Mouse (Mus musculus): ENCODE data around the gene Ccnh. TPM values are rescaled to one million over a fixed set of nuclear protein-coding genes. Genes with fewer than 3 reads are reported as not detected.

Gene Ccnh
- polyA plus RNA-seq, 1 experiment from 2014 or later, result 78.8 TPM

- DNase-seq (ENCODE audit: low spot score) (no peak), ATAC-seq (replicated peaks; ENCODE audit: low FRiP score, low TSS enrichment, low read depth) (no peak)
- WGBS, result 65% methylated on average over 2 of the region's 2 CpGs
These were observed 18.3 kb downstream of the Ccnh start for GRCm38 (mm10) chr13:85207493-85207892.

GRCm38 (mm10) chr13:85208656-85209055 is 19.4 kb downstream of the Ccnh start:
- WGBS, result 92% methylated on average over 6 of the region's 6 CpGs
- no peak for DNase-seq (ENCODE audit: low spot score)
- Histone ChIP-seq H3K4me1 (replicated peaks; ENCODE audit: control insufficient read depth, insufficient read depth, low read length) (no peaks in the 10 kb centered on the region), H3K27me3 (replicated peaks; ENCODE audit: control insufficient read depth, insufficient read depth, low read length) (no peaks in the 10 kb centered on the region), H3K4me3 (ENCODE audit: low read depth, low read length) (no peak overlapping the region), H3K9me3 (ENCODE audit: control insufficient read depth, low read length) (no peaks in the 10 kb centered on the region), H3K4me2 (ENCODE audit: low read length) (no peak overlapping the region), H3K36me3 (ENCODE audit: control insufficient read depth, insufficient read depth, low read length) (peaks cover 41% of the 10 kb centered on the region), H3K27ac (ENCODE audit: low read depth) (no peak overlapping the region), H3K9ac (ENCODE audit: low read length) (no peak overlapping the region)
- no peak for ATAC-seq (replicated peaks; ENCODE audit: low FRiP score, low TSS enrichment, low read depth)

More at GRCm38 (mm10) chr13:85207493-85207892, 18.3 kb downstream of the Ccnh start:
- no peaks in the 10 kb centered on the region for H3K27me3 ChIP-seq (replicated peaks; ENCODE audit: control insufficient read depth, insufficient read depth, low read length)
- no peak overlapping the region for H3K27ac ChIP-seq (ENCODE audit: low read depth)
- no peaks in the 10 kb centered on the region for H3K9me3 ChIP-seq (ENCODE audit: control insufficient read depth, low read length)
- no peak overlapping the region for H3K4me3 ChIP-seq (ENCODE audit: low read depth, low read length)
- no peaks in the 10 kb centered on the region for H3K4me1 ChIP-seq (replicated peaks; ENCODE audit: control insufficient read depth, insufficient read depth, low read length)
- no peak overlapping the region for H3K9ac ChIP-seq (ENCODE audit: low read length)
- H3K36me3 ChIP-seq (ENCODE audit: control insufficient read depth, insufficient read depth, low read length), result peaks cover 39% of the 10 kb centered on the region
- no peak overlapping the region for H3K4me2 ChIP-seq (ENCODE audit: low read length)

- Histone ChIP-seq H3K4me3 (ENCODE audit: low read depth, low read length) (no peak overlapping the region), H3K36me3 (ENCODE audit: control insufficient read depth, insufficient read depth, low read length) (peaks cover 40% of the 10 kb centered on the region), H3K9me3 (ENCODE audit: control insufficient read depth, low read length) (no peaks in the 10 kb centered on the region), H3K9ac (ENCODE audit: low read length) (no peak overlapping the region), H3K4me2 (ENCODE audit: low read length) (no peak overlapping the region), H3K27ac (ENCODE audit: low read depth) (no peak overlapping the region), H3K4me1 (replicated peaks; ENCODE audit: control insufficient read depth, insufficient read depth, low read length) (no peaks in the 10 kb centered on the region), H3K27me3 (replicated peaks; ENCODE audit: control insufficient read depth, insufficient read depth, low read length) (no peaks in the 10 kb centered on the region)
- DNase-seq (ENCODE audit: low spot score) (no peak), ATAC-seq (replicated peaks; ENCODE audit: low FRiP score, low TSS enrichment, low read depth) (no peak)
- WGBS, result 73% methylated on average over 1 of the region's 1 CpGs
These were observed 21.1 kb downstream of the Ccnh start for GRCm38 (mm10) chr13:85210353-85210752.

GRCm38 (mm10) chr13:85218656-85219055 is 29.4 kb downstream of the Ccnh start:
- Histone ChIP-seq H3K9me3 (ENCODE audit: control insufficient read depth, low read length) (no peaks in the 10 kb centered on the region), H3K36me3 (ENCODE audit: control insufficient read depth, insufficient read depth, low read length) (peaks cover 51% of the 10 kb centered on the region), H3K27ac (ENCODE audit: low read depth) (no peak overlapping the region), H3K4me1 (replicated peaks; ENCODE audit: control insufficient read depth, insufficient read depth, low read length) (no peaks in the 10 kb centered on the region), H3K9ac (ENCODE audit: low read length) (no peak overlapping the region), H3K4me2 (ENCODE audit: low read length) (no peak overlapping the region), H3K27me3 (replicated peaks; ENCODE audit: control insufficient read depth, insufficient read depth, low read length) (no peaks in the 10 kb centered on the region), H3K4me3 (ENCODE audit: low read depth, low read length) (no peak overlapping the region)
- 80% methylated on average over 4 of the region's 4 CpGs for WGBS
- ATAC-seq (replicated peaks; ENCODE audit: low FRiP score, low TSS enrichment, low read depth) (no peak), DNase-seq (ENCODE audit: low spot score) (no peak)

GRCm38 (mm10) chr13:85238760-85239159 is 49.6 kb downstream of the Ccnh start:
- 90% methylated on average over 7 of the region's 7 CpGs for WGBS
- peaks cover 24% of the 10 kb centered on the region for H3K36me3 ChIP-seq (ENCODE audit: control insufficient read depth, insufficient read depth, low read length)
- no peak overlapping the region for H3K27ac ChIP-seq (ENCODE audit: low read depth)
- no peak for DNase-seq (ENCODE audit: low spot score)
- no peak overlapping the region for H3K9ac ChIP-seq (ENCODE audit: low read length)
- no peaks in the 10 kb centered on the region for H3K9me3 ChIP-seq (ENCODE audit: control insufficient read depth, low read length)
- H3K4me2 ChIP-seq (ENCODE audit: low read length), result no peak overlapping the region
- no peak overlapping the region for H3K4me3 ChIP-seq (ENCODE audit: low read depth, low read length)
- H3K4me1 ChIP-seq (replicated peaks; ENCODE audit: control insufficient read depth, insufficient read depth, low read length), result no peaks in the 10 kb centered on the region
- ATAC-seq (replicated peaks; ENCODE audit: low FRiP score, low TSS enrichment, low read depth), result no peak
- no peaks in the 10 kb centered on the region for H3K27me3 ChIP-seq (replicated peaks; ENCODE audit: control insufficient read depth, insufficient read depth, low read length)

Other genes with a start within 250 kb of the Ccnh start
- gene Rasa1, start 99.7 kb downstream of the Ccnh start, polyA plus RNA-seq (2014; fragmentation: Nextera tagmentation; extraction: Ambion mirVana), result 53.1 and 59.1 TPM in 2 replicates